Mouse (Mus musculus) heart, postnatal 0 days (tissue): ENCODE measurements around the gene Dpm2.

Experiments
- CTCF ChIP-seq: IDR thresholded peaks from 2 replicates; pipeline ENCODE4 v1.5.1; 2016; ENCODE audit warnings: antibody characterized with exemption, control low read depth, low read depth
- EP300 ChIP-seq: IDR thresholded peaks from 2 replicates; pipeline ENCODE4 v1.6.1; 2016; ENCODE audit warnings: antibody characterized with exemption, low read depth

- TF ChIP-seq CTCF (no peak), EP300 (no peak)
Measured at GRCm38 (mm10) chr2:32604631-32605030, 34.0 kb downstream of the Dpm2 start.
